Mouse (Mus musculus) liver, embryonic 14.5 days (tissue): Measurements from ENCODE around the gene Rab11fip5. TPM values are rescaled to one million over a fixed set of nuclear protein-coding genes. Genes with fewer than 3 reads are reported as not detected.

Source experiments
- ATAC-seq: fragments of 200-750 bp; cut with Nextera tagmentation; 2 replicates; pipeline ENCODE4 v1.8.0; 2017; ENCODE audit warnings: moderate number of reproducible peaks, mild to moderate bottlenecking, moderate library complexity; ENCODE audit not compliant: insufficient read depth
- DNase-seq, 3 experiments: peaks; one replicate each; pipeline ENCODE4 v3.0.0-alpha.2; 2012 to 2013; ENCODE audit warnings: low read depth in 3 of 3, low spot score in 3 of 3
- H3K27ac ChIP-seq: fragments of 300-500 bp; sonication (generic); 2 replicates; pipeline ENCODE4 v1.5.1; 2014; ENCODE audit warnings: moderate library complexity, mild to moderate bottlenecking, control low read depth, inconsistent platforms
- H3K27me3 ChIP-seq: fragments of 300-500 bp; sonication (generic); 2 replicates; pipeline ENCODE4 v1.6.1; 2014; ENCODE audit warnings: mild to moderate bottlenecking, low read length, moderate library complexity; ENCODE audit not compliant: control insufficient read depth, insufficient read depth
- H3K36me3 ChIP-seq: fragments of 300-500 bp; sonication (generic); replicated peaks from 2 replicates; pipeline ENCODE4 v1.6.1; 2014; ENCODE audit warnings: low read depth; ENCODE audit not compliant: control insufficient read depth, insufficient read depth
- H3K4me1 ChIP-seq, 2 experiments: fragments of 200-500 bp in 1 of 2; fragments of 300-500 bp in 1 of 2; sonication (generic) in 1 of 2; replicated peaks; 2 replicates each; pipeline ENCODE4 v1.6.1; 2012 to 2014; ENCODE audit warnings: antibody characterized with exemption in 1 of 2, inconsistent platforms in 1 of 2, low read length in 1 of 2; ENCODE audit not compliant: control insufficient read depth in 2 of 2, insufficient read depth in 2 of 2
- H3K4me2 ChIP-seq: fragments of 300-500 bp; sonication (generic); 2 replicates; pipeline ENCODE4 v1.6.1; 2014; ENCODE audit warnings: low read depth, mild to moderate bottlenecking, control low read depth, moderate library complexity
- H3K4me3 ChIP-seq, 2 experiments: fragments of 200-500 bp in 1 of 2; fragments of 300-500 bp in 1 of 2; sonication (generic) in 1 of 2; 2 replicates each; pipeline ENCODE4 v1.5.1; 2012 to 2014; ENCODE audit warnings: low read depth in 2 of 2, low read length in 2 of 2, mild to moderate bottlenecking in 2 of 2, control low read depth in 1 of 2, inconsistent platforms in 1 of 2, moderate library complexity in 1 of 2; ENCODE audit not compliant: insufficient read depth in 1 of 2
- H3K9ac ChIP-seq: fragments of 300-500 bp; sonication (generic); replicated peaks from 2 replicates; pipeline ENCODE4 v1.6.1; 2014; ENCODE audit warnings: mild to moderate bottlenecking, control low read depth, moderate library complexity
- H3K9me3 ChIP-seq: fragments of 300-500 bp; sonication (generic); 2 replicates; pipeline ENCODE4 v1.6.1; 2016; ENCODE audit warnings: low read length, mixed read lengths; ENCODE audit not compliant: control insufficient read depth
- CTCF ChIP-seq: IDR thresholded peaks from 2 replicates; pipeline ENCODE4 v1.5.1; 2016; ENCODE audit warnings: antibody characterized with exemption, low read depth, control low read depth
- EP300 ChIP-seq: IDR thresholded peaks from 2 replicates; pipeline ENCODE4 v1.6.1; 2016; ENCODE audit warnings: antibody characterized with exemption, low read depth
- WGBS: fragments of 180-500 bp; shearing (Covaris S2); extraction: QIAGEN DNeasy Blood & Tissue Kit; methylation state at CpG from one replicate; pipeline ENCODE4 v1.1.7; 2014; ENCODE audit not compliant: insufficient replicate concordance; 5-methylcytosine and 5-hydroxymethylcytosine counted together
- polyA plus RNA-seq, 2 experiments: library from polyadenylated mRNA; depleted of rRNA in 1 of 2; stranded (reverse) in 1 of 2; unstranded in 1 of 2; fragments of >200 nt; fragmentation: Nextera tagmentation in 1 of 2; extraction: Ambion mirVana in 1 of 2; gene quantifications; 2 replicates each; pipeline versions ENCODE4 v1.2.1 to v1.2.3; 2012 to 2014

The Rab11fip5 gene
- polyA plus RNA-seq, 2 experiments, result 0.33 to 0.40 TPM

DNA sequence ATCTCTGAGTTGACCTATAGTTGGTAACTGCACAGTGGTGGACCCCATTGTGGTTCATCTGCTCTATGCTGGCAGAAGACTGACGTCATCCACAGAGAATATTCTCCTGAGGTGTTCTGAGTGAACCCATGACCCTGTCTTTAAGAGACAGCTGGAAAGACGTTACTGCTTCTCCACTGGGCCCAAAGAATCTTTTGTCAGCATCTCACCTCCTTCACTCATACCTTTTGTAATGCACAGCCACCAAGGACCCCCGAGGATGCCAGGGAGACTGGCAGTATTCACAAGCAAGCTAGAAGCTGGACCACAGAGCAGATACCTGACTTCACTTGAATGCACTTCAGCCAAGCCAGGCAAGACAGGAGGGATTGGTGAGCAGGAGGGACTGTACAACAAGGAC lies 39.1 kb downstream of the Rab11fip5 start:
- TF ChIP-seq EP300, result no peak
- TF ChIP-seq CTCF, result no peak
- 48% methylated on average over 3 of the region's 3 CpGs for WGBS
- H3K9ac ChIP-seq, result no peak overlapping the region

DNA sequence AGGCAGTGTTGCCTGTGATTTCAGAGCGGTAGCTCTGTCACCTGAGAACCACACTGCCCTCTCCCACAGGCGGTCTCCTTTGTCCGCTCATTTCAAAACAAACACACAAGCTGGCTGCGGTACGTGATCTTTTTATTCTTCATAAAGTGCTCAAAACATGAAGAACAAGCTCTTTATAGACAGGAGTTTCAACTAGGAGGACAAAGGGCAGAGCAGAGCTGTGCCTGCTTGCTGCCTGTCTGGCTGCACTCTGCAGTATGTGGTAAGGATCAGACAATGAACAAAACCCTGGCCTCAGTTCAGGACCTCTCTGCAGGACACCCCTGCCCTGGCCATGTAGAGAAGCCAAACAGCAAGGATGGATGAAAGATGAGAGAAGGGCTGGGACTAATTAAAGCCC lies 39.6 kb downstream of the Rab11fip5 start:
- peaks cover 3% of the 10 kb centered on the region for H3K27me3 ChIP-seq
- DNase-seq (no peak), ATAC-seq (no peak)
- no peaks in the 10 kb centered on the region for H3K36me3 ChIP-seq
- WGBS, result 71% methylated on average over 5 of the region's 5 CpGs
- H3K4me3 ChIP-seq, result no peak overlapping the region
- H3K4me1 ChIP-seq, result peaks cover 0 to 8% of the 10 kb centered on the region in 2 experiments; a peak in 2 of 4 replicates
- no peaks in the 10 kb centered on the region for H3K9me3 ChIP-seq
- no peak overlapping the region for H3K9ac ChIP-seq
- no peak overlapping the region for H3K4me2 ChIP-seq
- TF ChIP-seq EP300 (no peak), CTCF (no peak)
- H3K27ac ChIP-seq, result no peak overlapping the region

More for the DNA sequence above, 39.1 kb downstream of the Rab11fip5 start:
- no peak overlapping the region for H3K4me2 ChIP-seq
- no peak for DNase-seq
- no peaks in the 10 kb centered on the region for H3K9me3 ChIP-seq
- no peak overlapping the region for H3K4me3 ChIP-seq
- no peak for ATAC-seq
- peaks cover 3% of the 10 kb centered on the region for H3K27me3 ChIP-seq
- no peaks in the 10 kb centered on the region for H3K36me3 ChIP-seq
- H3K4me1 ChIP-seq, result peaks cover 0 to 8% of the 10 kb centered on the region in 2 experiments; a peak in 2 of 4 replicates
- H3K27ac ChIP-seq, result no peak overlapping the region

DNA sequence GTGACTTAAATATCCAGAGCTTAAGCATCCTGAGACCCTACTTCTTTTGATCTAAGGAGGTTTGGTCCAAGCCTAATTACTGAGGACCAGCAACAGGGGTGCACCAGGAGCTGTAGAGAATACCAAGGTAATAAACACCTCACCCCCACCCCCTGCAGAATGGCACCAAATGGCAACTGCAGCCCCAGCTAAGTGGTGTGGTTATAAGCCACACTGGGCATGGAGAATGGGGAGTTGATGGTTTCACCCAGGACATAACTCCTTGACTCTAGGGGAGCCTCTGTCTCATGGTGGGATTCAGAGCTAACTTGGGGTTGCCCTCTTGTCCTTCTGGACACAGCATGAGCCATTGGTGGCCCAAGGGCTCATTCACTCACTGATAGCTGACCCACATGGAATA lies 40.2 kb downstream of the Rab11fip5 start:
- Histone ChIP-seq H3K27ac (no peak overlapping the region), H3K4me3 (no peak overlapping the region)
- ATAC-seq, result no peak

DNA sequence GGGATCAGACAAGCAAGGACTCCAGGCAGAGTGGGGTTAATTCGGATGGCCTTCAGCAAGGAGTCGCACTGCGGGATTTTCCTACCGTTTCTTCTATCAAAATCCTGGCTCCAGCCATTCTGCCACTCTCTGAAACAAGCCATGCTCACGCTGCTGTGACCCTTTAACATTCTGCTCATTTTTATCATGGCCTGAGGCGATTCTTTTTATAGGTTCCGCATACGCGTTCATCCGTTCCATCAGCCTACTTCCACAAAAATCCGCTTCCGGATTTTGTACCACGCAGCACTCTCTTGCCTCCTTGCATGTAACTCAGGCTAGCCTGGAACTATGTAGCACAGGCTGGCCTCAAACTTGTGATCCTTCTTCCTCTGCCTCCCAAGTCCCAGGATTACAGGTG lies 40.7 kb downstream of the Rab11fip5 start:
- no peak for ATAC-seq
- Histone ChIP-seq H3K4me2 (peak overlapping the region; percentile 94), H3K36me3 (no peaks in the 10 kb centered on the region), H3K4me1 (peaks cover 0 to 8% of the 10 kb centered on the region in 2 experiments; a peak in 2 of 4 replicates), H3K9me3 (no peaks in the 10 kb centered on the region), H3K27me3 (peaks cover 3% of the 10 kb centered on the region), H3K27ac (no peak overlapping the region), H3K4me3 (peak overlapping the region; percentile 75 to 84), H3K9ac (no peak overlapping the region)
- TF ChIP-seq CTCF, result no peak
- TF ChIP-seq EP300, result no peak
- 1% methylated on average over 13 of the region's 13 CpGs for WGBS
- DNase-seq, result peak in 2 of 3 experiments; percentile 5 to 13

More for the DNA sequence above, 40.2 kb downstream of the Rab11fip5 start:
- H3K36me3 ChIP-seq, result no peaks in the 10 kb centered on the region
- peaks cover 3% of the 10 kb centered on the region for H3K27me3 ChIP-seq
- peaks cover 0 to 8% of the 10 kb centered on the region in 2 experiments; a peak in 2 of 4 replicates for H3K4me1 ChIP-seq
- H3K9me3 ChIP-seq, result no peaks in the 10 kb centered on the region
- DNase-seq, result no peak
- peak overlapping the region; percentile 94; the same call in 1 of the 2 replicates for H3K4me2 ChIP-seq
- H3K9ac ChIP-seq, result no peak overlapping the region
- TF ChIP-seq EP300 (no peak), CTCF (no peak)

DNA sequence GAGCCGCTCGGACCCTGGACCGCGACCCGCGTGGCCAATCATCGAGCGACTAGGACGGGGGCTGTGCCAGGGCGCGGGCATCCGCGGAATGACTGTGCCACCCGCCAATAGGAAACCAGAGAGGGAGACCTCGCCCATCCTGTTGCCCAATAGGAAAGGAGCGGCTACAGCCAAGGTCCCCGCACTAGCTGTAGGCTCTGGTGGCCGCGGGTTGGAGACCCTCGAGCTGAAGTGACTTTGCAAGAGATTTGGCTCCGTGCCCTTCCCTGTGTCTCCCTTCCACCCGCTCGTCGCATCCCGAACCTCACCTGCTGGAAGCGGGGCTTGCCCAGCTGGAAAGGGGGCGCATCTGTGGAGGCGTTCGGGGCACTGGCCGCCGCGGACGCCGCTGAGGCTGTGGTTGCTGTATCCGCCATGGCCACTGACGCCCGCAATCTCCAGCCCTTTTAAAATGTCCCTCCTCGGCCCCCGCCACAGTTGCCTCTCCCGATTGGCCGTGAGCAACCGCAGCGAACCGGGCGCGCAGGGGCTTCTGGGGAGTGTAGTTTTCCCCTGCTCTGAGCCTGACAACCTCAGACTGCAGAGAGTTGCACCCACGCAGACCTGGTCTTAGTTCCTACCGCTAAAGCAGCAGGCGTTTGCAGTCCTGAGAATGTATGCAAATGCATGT lies 41.3 kb downstream of the Rab11fip5 start, which contains the start of gene Sfxn5:
Gene Sfxn5, minus strand, starts transcription at position 423 of the 670 bp plus-strand sequence.
- Histone ChIP-seq H3K4me1 (peaks cover 0 to 8% of the 10 kb centered on the region in 2 experiments; a peak in 2 of 4 replicates), H3K36me3 (no peaks in the 10 kb centered on the region), H3K4me2 (peak within 1 kb of the TSS; percentile 94), H3K27me3 (peaks cover 3% of the 10 kb centered on the region), H3K4me3 (peak within 1 kb of the TSS; percentile 75 to 84), H3K27ac (no peak within 1 kb of the TSS), H3K9ac (peak within 1 kb of the TSS; percentile 68), H3K9me3 (no peaks in the 10 kb centered on the region)
- ATAC-seq (peak; percentile 96), DNase-seq (peak; percentile 73 to 79 (median 77))
- TF ChIP-seq CTCF (no peak), EP300 (no peak)
- under 1% methylated on average over 47 of the region's 49 CpGs for WGBS
